Mouse (Mus musculus) ES-E14 (cell line): ENCODE measurements around the gene Clec14a.

Experiments used
- CHD2 ChIP-seq: IDR thresholded peaks from 2 replicates; pipeline ENCODE4 v1.6.1; 2014; ENCODE audit warnings: mild to moderate bottlenecking, low read depth, low read length, inconsistent platforms
- HCFC1 ChIP-seq: IDR thresholded peaks from 2 replicates; pipeline ENCODE4 v1.6.1; 2012; ENCODE audit warnings: low read length, inconsistent platforms, borderline replicate concordance; ENCODE audit not compliant: insufficient read depth
- ZNF384 ChIP-seq: IDR thresholded peaks from 2 replicates; pipeline ENCODE4 v1.6.1; 2012; ENCODE audit warnings: low read depth, low read length, inconsistent platforms

DNA sequence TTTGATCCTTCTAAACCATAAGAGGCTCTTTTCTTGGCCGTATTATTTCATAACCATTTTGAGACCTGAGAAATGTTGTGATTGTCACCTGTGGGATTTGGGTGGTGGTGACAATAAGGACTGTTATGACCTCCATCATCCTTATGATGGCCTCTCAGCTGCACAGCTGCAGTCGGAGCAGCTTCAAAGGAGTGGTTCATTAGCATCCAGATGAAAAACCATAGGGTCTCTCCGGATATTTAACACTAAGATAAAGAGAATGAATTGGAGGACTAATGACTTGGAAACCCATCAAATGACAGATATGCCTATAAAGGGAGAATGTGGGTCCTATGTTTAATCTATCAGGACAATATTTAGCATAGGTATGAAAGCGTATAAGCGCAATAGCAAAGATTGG is 43.4 kb downstream of the Clec14a start:
- TF ChIP-seq CHD2 (no peak), HCFC1 (no peak), ZNF384 (no peak)
